Mouse (Mus musculus) myocyte (in vitro differentiated cells): ENCODE results near the gene Apod. TPM values are rescaled to one million over a fixed set of nuclear protein-coding genes. Genes with fewer than 3 reads are reported as not detected.

Experiments
- H3K27me3 ChIP-seq: one replicate; pipeline ENCODE4 v1.6.1; 2011; ENCODE audit not compliant: control insufficient read depth, insufficient read depth, insufficient read length
- H3K36me3 ChIP-seq: one replicate; pipeline ENCODE4 v1.6.1; 2011; ENCODE audit not compliant: control insufficient read depth, insufficient read depth
- H3K4me2 ChIP-seq: one replicate; pipeline ENCODE4 v1.6.1; 2011; ENCODE audit warnings: low read depth, control low read depth
- H3K4me3 ChIP-seq: one replicate; pipeline ENCODE4 v1.5.1; 2011; ENCODE audit warnings: mild to moderate bottlenecking, control low read depth, moderate library complexity
- H3K79me2 ChIP-seq: one replicate; pipeline ENCODE4 v1.6.1; 2011; ENCODE audit not compliant: control insufficient read depth, insufficient read depth
- H3ac ChIP-seq: one replicate; pipeline ENCODE4 v1.6.1; 2011; ENCODE audit not compliant: control insufficient read depth, insufficient read length
- CEBPB ChIP-seq: IDR thresholded peaks from 2 replicates; pipeline ENCODE4 v1.6.1; 2011; ENCODE audit warnings: mild to moderate bottlenecking, moderate library complexity; ENCODE audit not compliant: poor library complexity, insufficient read depth, severe bottlenecking
- E2F4 ChIP-seq: IDR thresholded peaks from one replicate; pipeline ENCODE4 v1.6.1; 2011; ENCODE audit warnings: mild to moderate bottlenecking, control low read depth, moderate library complexity; ENCODE audit not compliant: insufficient read depth
- MAX ChIP-seq: IDR thresholded peaks from one replicate; pipeline ENCODE4 v1.6.1; 2011; ENCODE audit warnings: low read depth, mild to moderate bottlenecking, control low read depth
- MYOD1 ChIP-seq, 3 experiments: IDR thresholded peaks; one replicate each; pipeline ENCODE4 v1.6.1; 2011; ENCODE audit warnings: control low read depth in 2 of 3, low read depth in 2 of 3, mild to moderate bottlenecking in 2 of 3, moderate library complexity in 1 of 3; ENCODE audit not compliant: insufficient read length in 2 of 3, control insufficient read depth in 1 of 3
- MYOG ChIP-seq, 3 experiments: IDR thresholded peaks; one replicate each; pipeline ENCODE4 v1.6.1; 2011; ENCODE audit warnings: control low read depth in 2 of 3, low read depth in 2 of 3, mild to moderate bottlenecking in 2 of 3; ENCODE audit not compliant: insufficient read length in 2 of 3, control insufficient read depth in 1 of 3, insufficient read depth in 1 of 3
- POLR2A ChIP-seq: IDR thresholded peaks from one replicate; pipeline ENCODE4 v1.6.1; 2011; ENCODE audit warnings: low read depth, mild to moderate bottlenecking, control low read depth, moderate library complexity; ENCODE audit not compliant: insufficient read length
- POLR2AphosphoS2 ChIP-seq: IDR thresholded peaks from one replicate; pipeline ENCODE4 v1.6.1; 2011; ENCODE audit warnings: low read depth, control low read depth; ENCODE audit not compliant: insufficient read length
- REST ChIP-seq: IDR thresholded peaks from one replicate; pipeline ENCODE4 v1.6.1; 2011; ENCODE audit warnings: mild to moderate bottlenecking, control low read depth, moderate library complexity; ENCODE audit not compliant: insufficient read depth, insufficient read length
- SRF ChIP-seq: IDR thresholded peaks from one replicate; pipeline ENCODE4 v1.6.1; 2011; ENCODE audit warnings: low read depth; ENCODE audit not compliant: control insufficient read depth, insufficient read length
- TCF12 ChIP-seq: IDR thresholded peaks from one replicate; pipeline ENCODE4 v1.6.1; 2011; ENCODE audit warnings: mild to moderate bottlenecking, control low read depth; ENCODE audit not compliant: poor library complexity, insufficient read depth, severe bottlenecking
- TCF3 ChIP-seq: IDR thresholded peaks from one replicate; pipeline ENCODE4 v1.6.1; 2011; ENCODE audit warnings: low read depth, control low read depth; ENCODE audit not compliant: insufficient read length
- USF1 ChIP-seq: IDR thresholded peaks from one replicate; pipeline ENCODE4 v1.6.1; 2011; ENCODE audit warnings: low read depth, mild to moderate bottlenecking, control low read depth, moderate library complexity
- polyA plus RNA-seq: library from polyadenylated mRNA; unstranded; fragments of >200 nt; fragmentation: generic; extraction: Trizol; gene quantifications from one replicate; pipeline ENCODE4 v1.2.1, GENCODE M21; 2012; ENCODE audit warnings: missing spikeins

The Apod gene
- polyA plus RNA-seq, 1 experiment = 1.2 TPM

DNA sequence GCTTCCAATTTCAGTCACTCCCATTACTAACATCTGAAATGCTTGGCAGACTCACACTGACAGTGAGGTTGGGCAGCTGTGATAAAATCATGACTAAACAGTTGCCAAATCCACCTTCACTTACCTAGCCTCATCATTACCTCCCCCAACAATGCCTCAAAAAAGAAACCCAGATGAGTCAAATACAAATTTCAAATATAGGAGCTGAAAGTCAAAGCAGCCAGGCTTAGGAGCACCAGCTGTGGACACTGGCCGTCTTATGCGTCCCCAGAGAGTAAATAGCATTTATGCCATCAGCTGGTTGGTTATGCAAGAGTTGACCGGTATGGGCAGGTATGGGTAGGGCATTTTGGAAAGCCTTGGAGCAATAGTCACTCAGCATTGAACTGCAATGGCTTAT, 65.2 kb downstream of the Apod start:
- no peaks in the 10 kb centered on the region for H3K27me3 ChIP-seq
- H3K4me3 ChIP-seq = no peak overlapping the region
- no peak for TF ChIP-seq MYOD1 (IDR thresholded peaks at IDR 0.05; ENCODE audit: control insufficient read depth in 1 of 3, insufficient read length in 2 of 3, low read depth in 2 of 3)
- peaks cover 6% of the 10 kb centered on the region for H3K36me3 ChIP-seq
- no peak overlapping the region for H3K4me2 ChIP-seq
- no peak overlapping the region for H3ac ChIP-seq
- no peaks in the 10 kb centered on the region for H3K79me2 ChIP-seq

DNA sequence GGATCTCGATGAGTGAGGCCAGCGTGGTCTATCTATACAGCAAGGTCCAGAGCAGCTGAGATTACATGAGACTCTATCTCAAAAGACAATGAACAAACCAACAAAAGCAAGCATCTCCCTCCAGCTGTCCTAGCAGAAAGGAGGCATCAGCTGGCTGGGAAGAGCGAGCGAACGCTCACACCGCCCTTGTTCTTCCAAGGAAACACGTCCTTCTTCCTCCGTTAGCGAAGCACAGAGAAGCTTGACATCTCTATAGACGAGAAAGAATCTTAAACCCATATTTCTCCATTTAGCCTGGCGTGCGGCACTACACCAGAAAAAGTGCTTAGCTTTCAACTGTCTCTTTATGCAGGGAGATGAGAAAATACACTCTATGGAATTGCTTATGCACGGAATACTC, 65.9 kb downstream of the Apod start:
- H3K79me2 ChIP-seq = no peaks in the 10 kb centered on the region
- H3ac ChIP-seq = no peak overlapping the region
- H3K27me3 ChIP-seq = no peaks in the 10 kb centered on the region
- H3K36me3 ChIP-seq = peaks cover 6% of the 10 kb centered on the region
- no peak for TF ChIP-seq MAX
- no peak for TF ChIP-seq POLR2A
- TF ChIP-seq REST = no peak
- no peak for TF ChIP-seq POLR2AphosphoS2
- TF ChIP-seq SRF = no peak
- no peak for TF ChIP-seq TCF3
- TF ChIP-seq MYOG (IDR thresholded peaks at IDR 0.05; ENCODE audit: control insufficient read depth in 1 of 3, insufficient read depth in 1 of 3, insufficient read length in 2 of 3, low read depth in 2 of 3) = no peak
- no peak for TF ChIP-seq E2F4
- TF ChIP-seq USF1 = no peak
- TF ChIP-seq MYOD1 (IDR thresholded peaks at IDR 0.05; ENCODE audit: control insufficient read depth in 1 of 3, insufficient read length in 2 of 3, low read depth in 2 of 3) = no peak
- no peak for TF ChIP-seq CEBPB
- no peak for TF ChIP-seq TCF12
- no peak overlapping the region for H3K4me2 ChIP-seq
- H3K4me3 ChIP-seq = no peak overlapping the region

DNA sequence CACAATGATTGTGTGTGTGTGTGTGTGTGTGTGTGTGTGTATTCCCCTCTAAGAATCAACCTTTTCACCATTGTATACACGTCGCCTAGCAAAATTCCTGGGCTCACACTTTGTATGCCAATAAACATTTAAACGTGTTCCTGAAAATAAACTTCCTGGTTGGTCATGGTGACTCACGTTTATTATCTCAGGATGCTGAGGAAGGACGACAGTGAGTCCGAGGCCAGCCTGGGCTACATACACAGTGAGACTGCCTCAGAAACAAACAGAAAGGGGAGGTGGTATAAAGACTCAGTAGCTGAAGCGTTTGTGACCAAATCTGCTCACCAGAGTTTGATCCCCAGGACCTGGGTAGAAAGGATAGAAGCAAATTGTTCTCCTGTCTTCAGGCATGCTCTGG, 67.2 kb downstream of the Apod start:
- H3K36me3 ChIP-seq = no peaks in the 10 kb centered on the region
- H3K27me3 ChIP-seq = no peaks in the 10 kb centered on the region
- no peak overlapping the region for H3K4me2 ChIP-seq
- no peak overlapping the region for H3K4me3 ChIP-seq
- no peak overlapping the region for H3ac ChIP-seq
- no peaks in the 10 kb centered on the region for H3K79me2 ChIP-seq
- TF ChIP-seq MYOD1 (IDR thresholded peaks at IDR 0.05; ENCODE audit: control insufficient read depth in 1 of 3, insufficient read length in 2 of 3, low read depth in 2 of 3) = no peak
- no peak for TF ChIP-seq POLR2AphosphoS2
- TF ChIP-seq E2F4 = no peak
- no peak for TF ChIP-seq MAX
- no peak for TF ChIP-seq SRF
- TF ChIP-seq TCF12 = no peak
- TF ChIP-seq REST = no peak
- TF ChIP-seq USF1 = no peak
- TF ChIP-seq POLR2A = no peak
- TF ChIP-seq TCF3 = no peak
- TF ChIP-seq MYOG (IDR thresholded peaks at IDR 0.05; ENCODE audit: control insufficient read depth in 1 of 3, insufficient read depth in 1 of 3, insufficient read length in 2 of 3, low read depth in 2 of 3) = no peak
- TF ChIP-seq CEBPB = no peak

Other genes with a start within 250 kb of the Apod start
- 7.6 TPM for gene Xxylt1, start 233.4 kb downstream of the Apod start, polyA plus RNA-seq
- gene Acap2, start 113.6 kb downstream of the Apod start, polyA plus RNA-seq = 6.3 TPM
- 35.7 TPM for gene Ppp1r2, start 39.5 kb downstream of the Apod start, polyA plus RNA-seq
- 0.11 TPM for gene Bdh1, start 107.5 kb upstream of the Apod start, polyA plus RNA-seq